Mouse (Mus musculus): ENCODE measurements around the gene Ndufa8.

DNA sequence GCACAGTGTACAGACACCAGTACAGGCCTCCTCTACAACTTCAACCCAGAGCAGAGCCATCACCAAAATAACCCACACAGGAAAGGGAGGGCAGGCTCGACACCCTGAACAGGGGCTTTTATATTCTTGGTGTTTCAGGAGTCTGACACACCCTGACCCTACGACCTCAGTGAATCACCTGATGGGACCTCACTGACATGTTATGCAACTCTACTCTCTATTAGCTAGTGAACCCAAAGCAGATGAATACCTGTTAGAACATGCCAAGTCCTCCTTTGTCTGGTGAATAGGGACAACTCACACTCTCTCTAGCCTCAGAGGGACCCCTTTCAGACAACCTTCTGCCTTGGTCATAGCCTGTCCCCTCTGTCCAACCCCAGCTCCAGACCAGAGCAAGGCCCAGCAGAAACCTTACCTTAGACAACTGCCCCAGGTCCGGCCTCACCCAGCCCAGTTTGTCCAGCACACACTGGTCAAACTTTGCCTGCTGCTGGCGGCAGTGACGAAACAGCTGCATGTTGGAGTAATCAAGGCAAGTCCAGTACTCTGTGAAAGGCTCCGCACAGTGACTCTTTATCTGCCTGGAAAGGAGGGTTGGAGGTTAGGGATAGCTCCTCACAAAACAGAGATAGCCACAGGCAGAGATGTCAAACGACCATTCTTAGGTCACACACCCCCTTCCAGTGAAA is 9.8 kb downstream of the Ndufa8 start:
- TF ChIP-seq CTCF (IDR thresholded peaks at IDR 0.05; ENCODE audit: low read depth): no peak
- no peak for TF ChIP-seq EP300 (IDR thresholded peaks at IDR 0.05; ENCODE audit: low read depth)

Data from liver, embryonic 14.5 days (tissue).